Mouse (Mus musculus) splenic B cell, adult 2 months (primary cell): ENCODE measurements at regions not wholly inside any gene's neighbourhood (a gene's known extent, or its start where the extent isn't known, plus 50 kb on each side); places are given as distances from the start of the nearest gene placed in this dataset.

Experiments
- DNase-seq: peaks from one replicate; pipeline ENCODE4 v3.0.0-alpha.2; 2011; ENCODE audit warnings: low read depth, low spot score
- H3K27me3 ChIP-seq: 2 replicates; pipeline ENCODE4 v1.6.1; 2012; ENCODE audit warnings: mild to moderate bottlenecking, low read length, moderate library complexity, mixed read lengths; ENCODE audit not compliant: control insufficient read depth, poor library complexity, insufficient read depth, severe bottlenecking
- H3K36me3 ChIP-seq: 2 replicates; pipeline ENCODE4 v1.6.1; 2012; ENCODE audit warnings: mild to moderate bottlenecking, low read length, moderate library complexity, mixed read lengths; ENCODE audit not compliant: control insufficient read depth, poor library complexity, insufficient read depth, severe bottlenecking

DNA sequence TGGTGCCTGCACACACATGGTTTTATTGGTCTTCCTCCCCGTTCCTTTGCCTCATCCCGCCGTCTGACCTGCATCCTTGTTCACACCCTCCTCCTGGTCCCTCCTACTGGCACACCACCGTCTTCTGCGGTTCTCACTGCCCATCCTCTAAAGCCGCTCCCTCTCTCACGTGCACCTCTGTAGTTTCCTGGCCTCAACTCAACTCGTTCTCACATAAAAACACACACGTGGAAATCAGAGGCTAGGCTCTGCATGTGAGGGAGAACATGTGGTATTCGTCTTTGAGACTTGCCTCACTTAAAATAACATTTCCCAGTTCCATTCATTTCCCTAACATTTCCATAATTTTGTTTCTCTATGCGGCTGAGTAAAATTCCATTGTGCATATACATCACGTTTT lies 69.5 kb downstream of the Aldh8a1 start:
- H3K36me3 ChIP-seq = no peaks in the 10 kb centered on the region
- no peaks in the 10 kb centered on the region for H3K27me3 ChIP-seq
- no peak for DNase-seq

GRCm38 (mm10) chr10:21448132-21448531 lies 71.0 kb downstream of the Aldh8a1 start:
- Histone ChIP-seq H3K36me3 (no peaks in the 10 kb centered on the region), H3K27me3 (no peaks in the 10 kb centered on the region)
- DNase-seq = peak; percentile 37

DNA sequence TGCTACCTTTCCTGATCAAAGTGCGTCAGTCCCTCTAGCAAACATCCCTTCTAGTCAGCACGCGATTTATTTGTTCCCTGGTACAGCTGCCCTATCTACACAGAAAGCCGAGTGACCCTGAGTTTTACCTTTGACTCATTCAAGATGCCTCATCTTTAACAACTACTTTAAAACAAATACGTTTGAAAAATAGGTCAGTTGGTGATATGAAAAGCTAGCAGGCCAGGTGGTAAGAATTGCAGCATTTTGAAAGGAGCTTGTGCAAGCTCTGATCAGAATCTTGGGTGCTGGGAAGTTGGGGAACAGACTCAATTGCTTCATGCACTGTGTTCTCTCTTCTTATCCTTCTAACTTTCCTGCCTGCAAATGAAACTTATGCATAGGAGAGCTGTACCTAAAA lies 71.9 kb downstream of the Aldh8a1 start:
- H3K27me3 ChIP-seq = no peaks in the 10 kb centered on the region

GRCm38 (mm10) chr10:21452611-21453010 lies 75.5 kb downstream of the Aldh8a1 start:
- H3K27me3 ChIP-seq = no peaks in the 10 kb centered on the region
- no peak for DNase-seq
- H3K36me3 ChIP-seq = no peaks in the 10 kb centered on the region

More for the DNA sequence above, 71.9 kb downstream of the Aldh8a1 start:
- no peak for DNase-seq
- no peaks in the 10 kb centered on the region for H3K36me3 ChIP-seq

DNA sequence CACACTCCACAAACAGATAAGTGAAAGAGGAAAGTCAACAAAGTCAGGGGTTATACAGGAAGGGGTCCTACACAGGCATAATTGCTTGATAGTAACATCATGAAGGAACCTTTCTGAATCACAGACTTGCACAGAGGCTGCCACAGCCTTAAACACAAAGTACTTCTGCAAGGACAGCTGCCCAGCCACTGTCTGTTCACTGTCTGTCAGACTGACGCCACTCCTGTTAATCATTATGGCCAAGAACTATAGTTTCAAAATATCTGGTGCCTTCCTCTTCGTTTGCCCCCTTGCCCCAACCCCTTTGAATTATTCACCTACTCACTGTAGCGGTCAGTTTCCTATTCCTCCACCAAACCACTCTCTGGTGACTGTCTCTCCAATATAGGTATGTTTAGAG lies 76.4 kb downstream of the Aldh8a1 start:
- no peaks in the 10 kb centered on the region for H3K27me3 ChIP-seq

GRCm38 (mm10) chr10:21454153-21454552 lies 77.1 kb downstream of the Aldh8a1 start:
- Histone ChIP-seq H3K36me3 (no peaks in the 10 kb centered on the region), H3K27me3 (no peaks in the 10 kb centered on the region)
- DNase-seq = no peak

More for the DNA sequence above, 76.4 kb downstream of the Aldh8a1 start:
- no peaks in the 10 kb centered on the region for H3K36me3 ChIP-seq
- no peak for DNase-seq

- Histone ChIP-seq H3K27me3 (no peaks in the 10 kb centered on the region), H3K36me3 (no peaks in the 10 kb centered on the region)
- no peak for DNase-seq
Observed at GRCm38 (mm10) chr10:21454757-21455156, 77.7 kb downstream of the Aldh8a1 start.

GRCm38 (mm10) chr10:21455863-21456262 lies 78.8 kb downstream of the Aldh8a1 start:
- DNase-seq = no peak
- H3K36me3 ChIP-seq = no peaks in the 10 kb centered on the region
- H3K27me3 ChIP-seq = no peaks in the 10 kb centered on the region

DNA sequence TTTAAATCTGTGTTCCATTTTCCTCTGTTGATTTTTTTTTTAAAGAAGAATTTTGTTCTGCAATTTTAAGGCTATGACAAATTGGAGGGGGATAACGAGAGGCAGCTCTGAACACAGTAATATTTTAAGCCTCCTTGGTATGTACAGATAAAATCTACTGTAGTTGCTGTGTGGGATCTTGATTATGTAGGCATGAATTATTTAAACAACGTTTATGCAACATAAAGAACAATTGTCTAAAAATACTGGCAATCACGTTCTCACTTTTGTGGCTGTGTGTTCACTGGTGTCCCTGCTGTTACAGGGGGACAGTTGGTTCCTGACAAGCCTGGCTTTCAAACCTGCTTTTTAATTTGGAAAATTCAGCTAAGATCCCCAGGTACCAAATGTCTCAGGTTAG lies 79.3 kb downstream of the Aldh8a1 start:
- Histone ChIP-seq H3K36me3 (no peaks in the 10 kb centered on the region), H3K27me3 (no peaks in the 10 kb centered on the region)
- DNase-seq = no peak

GRCm38 (mm10) chr10:21456991-21457390 lies 79.9 kb downstream of the Aldh8a1 start:
- H3K27me3 ChIP-seq = no peaks in the 10 kb centered on the region
- DNase-seq = no peak
- no peaks in the 10 kb centered on the region for H3K36me3 ChIP-seq

- no peak for DNase-seq
- Histone ChIP-seq H3K36me3 (no peaks in the 10 kb centered on the region), H3K27me3 (no peaks in the 10 kb centered on the region)
Observed at GRCm38 (mm10) chr10:21458608-21459007, 81.5 kb downstream of the Aldh8a1 start.

DNA sequence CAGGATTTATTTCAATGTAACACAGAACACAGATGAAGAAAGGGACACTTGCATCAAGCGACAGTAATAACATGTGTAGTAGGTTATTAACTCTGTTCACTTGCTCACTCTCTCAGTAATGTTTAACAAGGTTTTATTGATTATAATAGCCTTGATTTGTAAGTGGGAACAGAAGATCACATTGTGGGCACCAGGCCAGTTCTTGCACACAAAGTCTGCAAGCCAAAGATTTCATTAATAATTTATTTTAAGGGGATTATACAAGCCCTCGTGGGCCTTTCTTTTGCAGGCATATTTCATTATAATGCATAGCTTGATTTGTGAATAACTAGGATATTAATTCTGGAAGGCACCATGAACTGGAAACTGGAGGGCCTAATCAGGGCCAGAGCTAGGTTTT lies 83.0 kb downstream of the Aldh8a1 start:
- DNase-seq = no peak
- Histone ChIP-seq H3K27me3 (no peaks in the 10 kb centered on the region), H3K36me3 (no peaks in the 10 kb centered on the region)

- no peaks in the 10 kb centered on the region for H3K27me3 ChIP-seq
- no peaks in the 10 kb centered on the region for H3K36me3 ChIP-seq
- no peak for DNase-seq
Observed at GRCm38 (mm10) chr10:21462915-21463314, 85.8 kb downstream of the Aldh8a1 start.

GRCm38 (mm10) chr10:21465362-21465761 lies 88.3 kb downstream of the Aldh8a1 start:
- peak; percentile 91 for DNase-seq
- Histone ChIP-seq H3K27me3 (no peaks in the 10 kb centered on the region), H3K36me3 (no peaks in the 10 kb centered on the region)

DNA sequence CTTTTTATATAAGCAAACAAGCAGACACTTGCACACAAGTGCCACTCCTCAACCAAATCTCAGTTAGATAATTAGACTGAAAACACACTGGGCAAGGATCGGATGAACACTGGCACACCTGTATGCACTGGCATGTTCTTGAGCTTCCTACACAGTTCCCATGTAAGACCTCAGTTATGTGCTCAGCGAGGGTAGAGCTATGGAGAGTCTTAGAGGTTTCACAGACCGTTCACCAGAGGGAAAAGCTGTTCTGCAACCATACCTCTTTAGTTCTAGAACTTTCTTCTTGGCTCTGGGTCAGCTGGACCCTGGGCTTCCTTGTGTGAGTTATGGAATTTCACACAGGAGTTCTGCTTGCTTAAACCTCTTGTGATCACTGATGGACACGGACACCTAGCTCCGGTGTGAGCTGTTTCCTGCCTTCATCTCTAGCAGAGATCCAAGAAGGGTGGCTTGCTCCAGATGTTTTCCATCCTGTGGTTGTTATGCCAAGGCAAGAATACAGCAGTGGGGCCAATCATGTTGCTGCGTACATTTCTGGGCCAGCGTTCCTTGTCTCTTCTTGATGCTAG lies 88.8 kb downstream of the Aldh8a1 start:
- no peaks in the 10 kb centered on the region for H3K36me3 ChIP-seq
- H3K27me3 ChIP-seq = no peaks in the 10 kb centered on the region

DNA sequence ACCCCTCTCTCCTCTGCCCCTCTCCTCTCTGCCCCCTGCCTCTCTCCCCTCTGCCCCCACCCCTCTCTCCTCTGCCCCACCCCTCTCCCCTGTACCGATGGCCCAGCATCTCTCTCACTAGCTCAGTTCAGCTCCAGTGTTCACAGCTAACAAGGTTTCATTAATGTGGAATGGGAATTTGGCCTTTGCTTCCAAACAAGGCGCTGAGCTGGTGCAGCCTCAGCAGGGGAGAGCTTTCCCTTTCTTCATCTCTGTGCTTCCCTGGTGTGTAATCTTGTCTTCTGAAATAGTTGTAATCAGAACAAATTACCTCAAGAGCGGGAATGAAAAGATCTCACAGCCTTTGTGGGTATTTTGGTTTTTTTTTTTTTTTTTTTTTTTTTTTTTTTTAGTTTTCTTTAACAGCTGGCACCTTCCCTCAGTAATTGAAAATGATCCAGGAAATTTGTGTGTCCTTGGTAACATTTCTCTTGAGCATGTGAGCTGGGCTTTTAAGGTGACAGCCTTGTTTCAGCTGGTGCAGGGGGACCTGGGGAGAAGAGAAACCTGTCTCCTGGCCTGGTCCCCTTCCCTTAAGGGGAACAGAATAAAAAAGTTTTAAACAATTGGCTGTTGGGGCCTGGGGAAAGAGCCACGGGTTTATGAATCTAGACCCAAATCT lies 90.5 kb downstream of the Aldh8a1 start:
- DNase-seq = no peak
- no peaks in the 10 kb centered on the region for H3K27me3 ChIP-seq
- H3K36me3 ChIP-seq = no peaks in the 10 kb centered on the region

More for the DNA sequence above, 88.8 kb downstream of the Aldh8a1 start:
- no peak for DNase-seq
